Mouse (Mus musculus) G1E (cell line): ENCODE measurements around the gene Colgalt1. TPM values are rescaled to one million over a fixed set of nuclear protein-coding genes. Genes with fewer than 3 reads are reported as not detected.

Experiments
- ATAC-seq: 2 replicates; pipeline ENCODE4 v1.8.0; 2016; ENCODE audit warnings: mild to moderate bottlenecking; ENCODE audit not compliant: insufficient number of reproducible peaks, poor library complexity, low FRiP score, severe bottlenecking; ENCODE audit errors: extremely low read depth
- DNase-seq: peaks from one replicate; pipeline ENCODE4 v3.0.0; 2012; ENCODE audit warnings: low spot score
- H3K27me3 ChIP-seq: 2 replicates; pipeline ENCODE4 v1.6.1; 2012; ENCODE audit warnings: mild to moderate bottlenecking, low read length, inconsistent platforms; ENCODE audit not compliant: insufficient read depth
- H3K36me3 ChIP-seq: replicated peaks from 2 replicates; pipeline ENCODE3; 2012; ENCODE audit warnings: mild to moderate bottlenecking, inconsistent platforms
- H3K4me1 ChIP-seq: 2 replicates; pipeline ENCODE4 v1.6.1; 2012; ENCODE audit warnings: low read depth, low read length, inconsistent platforms, mixed read lengths; ENCODE audit not compliant: insufficient read depth
- H3K4me3 ChIP-seq: 2 replicates; pipeline ENCODE4 v1.5.1; 2012; ENCODE audit warnings: low read depth, mild to moderate bottlenecking, inconsistent platforms, low read length, moderate library complexity, mixed read lengths
- H3K9me3 ChIP-seq: replicated peaks from 2 replicates; pipeline ENCODE4 v1.6.1; 2012; ENCODE audit warnings: inconsistent platforms
- CTCF ChIP-seq: IDR thresholded peaks from 2 replicates; pipeline ENCODE4 v1.5.1; 2012; ENCODE audit warnings: low read depth, low read length, inconsistent platforms, mixed read lengths
- GATA1 ChIP-seq: IDR thresholded peaks from 2 replicates; pipeline ENCODE4 v1.6.1; 2012; ENCODE audit warnings: borderline replicate concordance, low read length, inconsistent platforms, mixed read lengths
- GATA2 ChIP-seq: IDR thresholded peaks from 2 replicates; pipeline ENCODE4 v1.6.1; 2012; ENCODE audit warnings: low read depth, low read length, inconsistent platforms, borderline replicate concordance
- POLR2AphosphoS5 ChIP-seq: IDR thresholded peaks from 2 replicates; pipeline ENCODE4 v1.6.1; 2012; ENCODE audit warnings: low read depth, low read length, inconsistent platforms; ENCODE audit not compliant: insufficient replicate concordance
- TAL1 ChIP-seq: conservative IDR thresholded peaks from 2 replicates; pipeline ENCODE4 v1.6.1; 2012; ENCODE audit warnings: low read depth, low read length, inconsistent platforms, mixed read lengths
- polyA plus RNA-seq: library from polyadenylated mRNA; stranded (reverse); fragments of >175 nt; gene quantifications from 2 replicates; pipeline ENCODE4 v1.2.3, GENCODE M21; 2012
- total RNA-seq, 2 experiments: library from RNA; stranded (forward) in 1 of 2; stranded (reverse) in 1 of 2; fragments of 200-1000 nt in 1 of 2; fragments of >200 nt in 1 of 2; fragmentation: Nextera tagmentation in 1 of 2; gene quantifications; 2 replicates each; pipeline ENCODE4 v1.2.3; 2014 to 2017

Gene Colgalt1
- total and polyA plus RNA-seq, 3 experiments: 30.5 to 38.7 (median 37.6) TPM

DNA sequence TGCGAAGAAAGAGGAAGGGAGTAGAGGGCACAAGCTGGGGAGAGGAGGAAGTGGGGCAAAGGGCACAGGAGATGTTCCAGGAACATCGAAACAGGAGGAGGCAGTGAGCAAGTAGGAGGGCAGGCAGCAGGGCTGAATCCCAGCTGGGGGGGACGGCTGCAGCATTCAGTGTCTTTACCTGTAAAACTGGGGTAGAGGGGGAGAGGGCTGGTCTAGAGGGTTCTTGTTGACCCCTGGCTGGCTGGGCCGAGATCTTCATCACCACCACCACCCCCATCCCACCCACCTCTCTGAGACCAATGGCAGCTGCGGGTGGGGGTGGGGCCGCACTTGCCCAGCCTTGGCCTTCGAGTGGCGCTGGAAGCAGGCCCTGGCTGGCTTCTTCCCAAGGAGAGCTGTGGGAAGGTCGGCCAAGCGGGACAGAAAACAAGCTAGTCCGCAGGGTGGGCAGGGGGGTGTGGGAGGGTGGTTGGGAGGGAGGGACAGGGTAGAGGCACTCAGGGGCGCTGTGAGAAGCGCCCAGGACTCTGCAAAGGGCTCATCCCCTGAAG lies 42.3 kb upstream of the Colgalt1 start, which contains the start of gene Slc27a1:
Gene Slc27a1, plus strand, starts transcription at position 496 of the 551 bp plus-strand sequence.
- H3K36me3 ChIP-seq: no peaks in the 10 kb centered on the region
- DNase-seq (no peak), ATAC-seq (no peak)
- TF ChIP-seq CTCF (no peak), GATA2 (no peak), GATA1 (no peak), TAL1 (no peak), POLR2AphosphoS5 (no peak)
- peaks cover 14% of the 10 kb centered on the region; the same call in 1 of the 2 replicates for H3K4me1 ChIP-seq
- peaks cover 73% of the 10 kb centered on the region for H3K27me3 ChIP-seq
- peak within 1 kb of the TSS; percentile 47; the same call in 1 of the 2 replicates for H3K4me3 ChIP-seq
- peaks cover 4% of the 10 kb centered on the region for H3K9me3 ChIP-seq

DNA sequence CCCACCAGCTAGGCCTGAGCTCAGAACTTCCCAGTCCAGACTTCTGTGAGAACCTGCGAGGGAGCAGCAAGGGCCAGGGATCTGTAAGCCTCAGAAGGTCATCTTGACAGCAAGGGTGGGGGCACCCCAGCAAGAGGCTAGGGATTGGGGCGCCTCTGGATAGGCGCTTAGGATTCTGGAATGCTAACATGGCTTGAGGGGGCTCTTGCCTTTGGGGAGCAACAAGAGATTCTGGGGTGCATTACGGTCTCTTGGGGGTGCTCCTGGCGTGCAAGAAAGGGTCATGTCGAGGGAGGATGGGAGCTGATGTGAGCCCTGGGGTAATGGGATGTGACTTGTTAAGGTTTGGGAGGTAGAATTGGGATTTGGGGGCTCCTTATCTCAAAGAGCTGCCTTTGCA lies 41.9 kb upstream of the Colgalt1 start:
- no peak for TF ChIP-seq TAL1
- TF ChIP-seq CTCF: no peak
- no peak for TF ChIP-seq POLR2AphosphoS5
- TF ChIP-seq GATA2: no peak
- no peak for TF ChIP-seq GATA1
- H3K4me1 ChIP-seq: peaks cover 14% of the 10 kb centered on the region; the same call in 1 of the 2 replicates
- ATAC-seq: no peak
- peaks cover 2% of the 10 kb centered on the region for H3K9me3 ChIP-seq
- no peaks in the 10 kb centered on the region for H3K36me3 ChIP-seq
- H3K4me3 ChIP-seq: no peak overlapping the region
- DNase-seq: no peak
- peaks cover 70% of the 10 kb centered on the region for H3K27me3 ChIP-seq

DNA sequence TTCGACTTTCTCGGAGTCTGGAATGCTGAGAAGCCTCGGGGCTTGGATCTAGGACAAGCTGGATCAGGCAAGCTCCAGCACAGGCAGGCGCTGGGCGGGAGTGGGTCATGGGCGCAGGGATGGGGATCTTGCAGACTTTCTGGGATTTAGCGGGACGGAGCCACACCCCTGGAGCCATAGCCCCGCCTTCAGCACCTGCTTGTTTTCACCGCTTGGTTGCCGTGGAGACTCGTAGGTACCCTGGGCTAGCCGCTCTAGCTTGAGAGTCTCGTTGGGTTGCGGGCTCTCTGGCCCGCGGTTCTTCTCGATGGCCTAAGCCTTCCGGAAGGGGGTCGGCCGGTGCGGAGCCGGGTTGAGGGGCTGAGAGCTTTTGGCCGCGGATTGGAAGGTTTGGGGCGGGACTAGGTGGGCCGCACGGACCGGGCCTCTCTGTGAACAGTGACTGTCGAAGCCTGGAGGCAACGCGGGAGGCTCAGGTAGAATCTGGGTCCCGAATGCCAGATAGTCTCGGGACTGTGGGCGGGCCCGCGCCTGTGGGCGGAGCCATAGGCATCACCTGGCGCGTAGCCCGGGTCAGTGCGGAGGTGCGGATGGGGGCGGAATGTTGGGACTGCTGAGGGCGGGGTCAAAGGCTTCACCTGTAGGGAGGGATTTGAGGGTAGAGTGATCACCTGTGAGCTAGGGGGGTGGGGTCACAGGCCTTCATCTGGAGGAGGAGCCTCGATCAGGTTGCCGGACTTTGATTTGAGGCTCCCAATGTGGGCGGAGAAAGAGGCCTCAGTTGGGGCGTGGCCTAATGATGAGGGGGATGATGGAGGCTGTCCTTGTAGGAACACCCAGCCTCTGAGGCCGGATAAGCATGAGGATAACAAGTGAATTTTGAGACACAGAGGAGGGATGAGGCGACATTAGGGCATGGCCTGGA lies 41.2 kb upstream of the Colgalt1 start:
- no peak for ATAC-seq

DNA sequence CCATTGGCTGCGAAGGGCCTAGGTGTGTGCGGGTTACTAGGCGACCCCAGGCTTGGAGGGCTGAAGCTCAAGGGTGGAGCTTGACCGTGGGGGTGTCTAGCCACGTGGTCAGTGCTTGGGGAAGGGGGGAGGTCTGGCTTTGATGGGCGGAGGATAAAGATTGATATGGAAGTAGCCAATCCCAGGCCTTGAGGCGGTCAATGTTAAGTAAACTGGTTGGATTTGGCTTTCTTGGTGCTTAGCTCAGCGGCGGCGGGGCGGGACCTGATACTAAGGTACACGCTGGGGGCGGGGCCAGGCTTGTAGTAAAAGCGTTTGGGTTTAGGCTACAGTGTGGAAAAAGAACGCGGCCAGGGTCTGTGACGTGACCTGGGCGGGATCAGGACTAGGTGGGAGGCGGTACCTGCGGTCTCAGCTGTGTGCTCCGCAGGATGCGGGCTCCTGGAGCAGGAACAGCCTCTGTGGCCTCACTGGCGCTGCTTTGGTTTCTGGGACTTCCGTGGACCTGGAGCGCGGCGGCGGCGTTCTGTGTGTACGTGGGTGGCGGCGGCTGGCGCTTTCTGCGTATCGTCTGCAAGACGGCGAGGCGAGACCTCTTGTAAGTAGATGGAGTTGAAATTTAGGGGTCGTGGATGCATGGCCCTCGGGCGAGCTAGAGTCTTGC lies 40.4 kb upstream of the Colgalt1 start:
- no peaks in the 10 kb centered on the region for H3K9me3 ChIP-seq
- H3K36me3 ChIP-seq: no peaks in the 10 kb centered on the region
- ATAC-seq (no peak), DNase-seq (no peak)
- peak overlapping the region; percentile 51; the same call in 1 of the 2 replicates for H3K4me3 ChIP-seq
- TF ChIP-seq GATA1 (no peak), POLR2AphosphoS5 (no peak), CTCF (no peak), TAL1 (no peak), GATA2 (no peak)
- H3K27me3 ChIP-seq: peaks cover 70% of the 10 kb centered on the region
- peaks cover 14% of the 10 kb centered on the region; the same call in 1 of the 2 replicates for H3K4me1 ChIP-seq

More for the DNA sequence above, 41.2 kb upstream of the Colgalt1 start:
- DNase-seq: no peak
- TF ChIP-seq GATA1: no peak
- TF ChIP-seq CTCF: no peak
- no peak for TF ChIP-seq POLR2AphosphoS5
- TF ChIP-seq GATA2: no peak
- no peak for TF ChIP-seq TAL1
- no peaks in the 10 kb centered on the region for H3K9me3 ChIP-seq
- H3K4me1 ChIP-seq: peaks cover 14% of the 10 kb centered on the region; the same call in 1 of the 2 replicates
- H3K27me3 ChIP-seq: peaks cover 72% of the 10 kb centered on the region
- no peaks in the 10 kb centered on the region for H3K36me3 ChIP-seq
- peak overlapping the region; percentile 47; the same call in 1 of the 2 replicates for H3K4me3 ChIP-seq

DNA sequence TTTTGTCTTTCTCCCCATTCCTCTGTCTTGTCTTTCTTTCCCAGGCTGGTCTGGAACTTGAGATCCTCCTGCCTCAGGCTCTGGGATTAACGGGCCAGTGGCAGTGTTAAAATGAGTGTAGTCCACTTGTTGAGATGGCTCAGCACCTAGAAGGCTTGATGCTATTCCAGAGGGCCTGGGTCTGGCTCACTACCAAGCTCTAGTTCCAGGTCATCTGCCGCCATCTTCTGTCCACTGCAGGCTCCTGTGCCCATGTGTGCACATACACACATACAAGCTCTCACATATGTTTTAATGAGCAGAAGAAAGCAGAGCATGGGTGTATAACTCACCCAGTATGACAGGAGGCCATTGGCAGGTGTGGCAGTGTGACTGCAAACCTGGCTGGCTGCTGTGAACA lies 38.7 kb upstream of the Colgalt1 start:
- Histone ChIP-seq H3K4me1 (peaks cover 14% of the 10 kb centered on the region; the same call in 1 of the 2 replicates), H3K27me3 (peaks cover 63% of the 10 kb centered on the region)
- TF ChIP-seq GATA1: no peak
- no peak for TF ChIP-seq TAL1
- TF ChIP-seq GATA2: no peak
- no peak for TF ChIP-seq POLR2AphosphoS5
- no peak for TF ChIP-seq CTCF

More for the DNA sequence above, 38.7 kb upstream of the Colgalt1 start:
- Histone ChIP-seq H3K9me3 (no peaks in the 10 kb centered on the region), H3K4me3 (no peak overlapping the region), H3K36me3 (no peaks in the 10 kb centered on the region)
- ATAC-seq (no peak), DNase-seq (no peak)
